Mouse (Mus musculus): ENCODE data around the gene Trmt11.
"Not testable (repeated sequence)": the region's sequence is repeated elsewhere in the genome, so short reads cannot be mapped to it uniquely, and the experiment has no call there.

Gene Trmt11

GRCm38 (mm10) chr10:30600542-30600966 is at the start of gene Trmt11:
Trmt11 (minus strand) TSS chr10:30600749.
- peak; percentile 84 to 88 for DNase-seq (ENCODE audit: low spot score in 2 of 2)

DNA sequence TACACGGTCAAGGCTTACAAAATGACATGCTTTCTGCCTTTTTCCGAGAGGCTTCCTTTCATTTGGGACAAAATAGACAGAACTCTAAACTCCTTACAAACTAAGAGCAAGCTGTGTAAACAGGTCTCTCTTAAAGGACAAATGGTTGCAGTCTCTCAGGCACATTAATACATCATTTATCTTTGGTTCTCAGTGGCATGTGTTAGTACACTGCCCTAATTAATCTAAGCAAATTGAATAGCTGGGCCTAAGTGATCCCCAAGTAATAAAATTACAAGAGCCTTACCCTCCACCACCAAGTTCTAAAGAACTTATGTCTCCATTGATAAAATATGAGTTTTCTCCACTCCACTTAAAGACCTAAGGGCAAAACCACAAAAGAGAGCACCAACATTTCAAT is 47.1 kb upstream of the Trmt11 start:
- no peak for DNase-seq (ENCODE audit: low spot score in 2 of 2)

- no peak for DNase-seq (ENCODE audit: low spot score in 2 of 2)
Observed at GRCm38 (mm10) chr10:30638216-30638615, 37.7 kb upstream of the Trmt11 start.

DNA sequence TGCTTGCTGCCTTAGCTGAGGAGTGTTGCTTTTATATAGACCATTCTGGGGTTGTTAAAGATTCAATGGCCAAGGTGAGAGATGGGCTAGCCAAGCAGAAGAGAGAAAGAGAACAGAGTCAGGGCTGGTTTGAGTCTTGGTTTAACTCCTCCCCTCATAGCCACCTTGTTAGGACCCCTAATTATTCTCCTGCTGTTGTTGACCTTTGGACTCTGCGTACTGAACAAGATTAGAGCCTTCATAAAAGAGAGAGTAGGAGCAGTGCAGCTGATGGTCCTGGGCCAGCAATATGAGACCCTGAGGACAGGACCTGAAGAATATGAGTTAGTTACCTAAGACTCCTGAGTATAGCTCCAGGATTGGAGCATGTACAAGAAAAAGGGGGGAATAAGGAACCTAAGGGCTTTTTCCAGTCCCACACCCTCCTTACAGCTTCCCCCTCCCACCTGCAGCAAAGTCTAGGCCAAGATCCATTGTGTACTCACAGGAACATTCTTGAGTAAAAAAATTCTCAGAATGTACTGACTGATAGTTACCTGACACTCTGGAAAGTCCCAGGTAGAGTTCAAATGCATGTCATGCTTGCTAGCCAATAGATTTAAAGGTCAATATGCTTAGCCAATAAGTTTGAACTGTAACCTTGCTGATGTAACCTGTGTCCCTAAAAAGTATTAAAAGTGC is 36.1 kb upstream of the Trmt11 start:
- DNase-seq (ENCODE audit: low spot score in 2 of 2) = not testable (repeated sequence)

DNA sequence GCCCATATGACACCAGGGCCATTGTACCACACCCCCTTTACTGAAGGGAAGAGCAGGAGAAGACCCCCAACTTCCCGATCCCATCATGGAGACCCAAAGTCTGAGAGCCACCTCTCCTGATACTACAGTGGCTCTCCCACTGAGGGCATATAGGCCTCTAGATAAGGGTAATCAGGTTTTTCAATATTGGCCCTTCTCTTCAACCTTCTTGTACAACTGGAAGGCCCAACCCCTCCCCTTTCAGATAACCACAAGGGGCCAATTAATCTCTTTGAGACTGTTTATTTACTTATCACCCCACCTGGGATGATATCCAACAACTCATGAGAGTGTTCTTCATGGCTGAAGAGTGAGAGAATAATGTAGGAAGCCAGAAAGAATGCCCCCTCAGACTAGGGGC is 32.2 kb upstream of the Trmt11 start:
- no peak for DNase-seq (ENCODE audit: low spot score in 2 of 2)

- no peak for DNase-seq (ENCODE audit: low spot score in 2 of 2)
Observed at GRCm38 (mm10) chr10:30629977-30630376, 29.4 kb upstream of the Trmt11 start.

GRCm38 (mm10) chr10:30629513-30629912 is 29.0 kb upstream of the Trmt11 start, which contains the start of gene Hint3:
Hint3 (minus strand) TSS chr10:30629632.
- DNase-seq (ENCODE audit: low spot score in 2 of 2) = no peak

GRCm38 (mm10) chr10:30628444-30628843 is 27.9 kb upstream of the Trmt11 start:
- not testable (repeated sequence) for DNase-seq (ENCODE audit: low spot score in 2 of 2)

GRCm38 (mm10) chr10:30627548-30627947 is 27.0 kb upstream of the Trmt11 start:
- no peak for DNase-seq (ENCODE audit: low spot score in 2 of 2)

GRCm38 (mm10) chr10:30624161-30625019 is 23.8 kb upstream of the Trmt11 start:
- no peak for DNase-seq (ENCODE audit: low spot score in 2 of 2)

DNA sequence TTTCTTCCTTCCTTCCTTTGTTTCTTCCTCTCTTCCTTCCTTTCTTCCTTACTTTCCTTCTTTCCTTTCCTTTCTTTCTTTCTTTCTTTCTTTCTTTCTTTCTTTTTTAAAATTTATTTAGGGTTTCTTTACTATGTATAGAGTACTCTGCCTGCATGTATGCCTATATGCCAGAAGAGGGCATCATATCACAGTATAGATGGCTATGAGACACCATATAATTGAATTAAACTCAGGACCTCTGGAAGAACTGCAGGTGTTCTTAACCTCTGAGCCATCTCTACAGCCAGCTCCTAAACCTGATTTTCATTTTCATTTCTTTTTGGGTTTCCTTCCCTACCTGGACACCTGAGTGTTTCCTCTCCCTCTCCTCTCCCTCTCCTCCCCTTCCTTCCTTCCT is 22.4 kb upstream of the Trmt11 start:
- no peak for DNase-seq (ENCODE audit: low spot score in 2 of 2)

- DNase-seq (ENCODE audit: low spot score in 2 of 2) = no peak
Observed at GRCm38 (mm10) chr10:30618918-30619210, 18.3 kb upstream of the Trmt11 start.

GRCm38 (mm10) chr10:30618091-30618917 is 17.8 kb upstream of the Trmt11 start:
- DNase-seq (ENCODE audit: low spot score in 2 of 2) = peak; percentile 99

DNA sequence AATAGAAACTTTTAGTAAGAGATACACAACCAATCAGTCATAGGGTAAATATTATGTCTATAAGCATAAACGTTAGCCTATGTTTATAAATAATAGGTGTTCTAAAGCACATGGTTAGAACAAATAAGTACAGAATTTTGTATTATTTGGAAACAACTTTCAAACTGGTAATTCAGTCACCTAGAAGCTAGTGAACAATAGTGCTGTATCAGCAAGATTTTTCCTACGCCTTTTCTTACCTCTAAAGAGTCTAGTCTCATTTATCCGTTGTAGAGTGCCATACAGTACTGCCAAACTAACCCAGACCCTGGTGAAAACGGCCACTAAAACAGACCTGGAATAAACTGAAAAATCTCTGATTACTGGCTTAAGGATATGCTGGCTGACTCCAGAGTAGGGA is 12.5 kb upstream of the Trmt11 start:
- no peak for DNase-seq (ENCODE audit: low spot score in 2 of 2)

GRCm38 (mm10) chr10:30609614-30610013 is 9.1 kb upstream of the Trmt11 start:
- DNase-seq (ENCODE audit: low spot score in 2 of 2) = no peak

DNA sequence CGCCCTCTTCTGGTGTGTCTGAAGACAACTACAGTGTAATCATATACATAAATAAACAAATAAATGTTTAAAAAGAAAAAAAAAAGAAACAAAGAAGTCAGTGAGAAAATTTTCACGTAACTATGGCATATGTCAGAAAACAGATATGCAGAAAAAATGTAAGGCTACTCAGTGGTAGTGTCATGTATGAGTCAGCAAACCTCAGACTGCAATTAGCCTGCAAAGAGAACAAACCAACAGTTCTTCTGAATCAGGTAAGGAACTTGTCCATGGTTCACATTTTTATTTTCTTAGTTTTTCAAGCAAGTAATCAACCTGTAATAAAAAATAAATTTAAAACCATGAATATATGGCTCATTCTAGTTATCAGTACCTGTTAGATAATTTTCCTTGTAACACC is 7.6 kb upstream of the Trmt11 start:
- DNase-seq (ENCODE audit: low spot score in 2 of 2) = no peak

- no peak for DNase-seq (ENCODE audit: low spot score in 2 of 2)
Observed at GRCm38 (mm10) chr10:30600094-30600534, 435 bp downstream of the Trmt11 start.

GRCm38 (mm10) chr10:30587037-30587436 is 13.5 kb downstream of the Trmt11 start:
- no peak for DNase-seq (ENCODE audit: low spot score in 2 of 2)

DNA sequence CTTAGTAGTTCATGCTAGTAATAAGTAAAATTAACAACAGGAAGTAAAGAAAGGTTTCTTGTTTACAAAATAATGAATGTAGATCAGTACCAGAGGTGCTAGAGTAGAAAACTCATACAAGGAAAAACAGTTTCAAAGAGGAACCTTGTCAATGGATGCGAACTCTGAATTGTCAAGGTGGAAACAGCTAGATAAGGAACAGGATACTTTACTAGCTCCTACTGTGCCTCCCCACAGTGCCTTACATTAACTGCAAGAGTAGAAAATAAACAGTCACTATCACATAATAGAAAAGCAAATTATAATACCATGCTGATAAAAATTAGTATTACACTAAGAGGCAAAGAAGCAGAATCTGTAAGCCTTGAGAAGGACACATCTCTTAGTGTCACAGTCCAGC is 14.9 kb downstream of the Trmt11 start:
- no peak for DNase-seq (ENCODE audit: low spot score in 2 of 2)

GRCm38 (mm10) chr10:30577670-30578280 is 22.8 kb downstream of the Trmt11 start:
- no peak for DNase-seq (ENCODE audit: low spot score in 2 of 2)

- DNase-seq (ENCODE audit: low spot score in 2 of 2) = no peak
Observed at GRCm38 (mm10) chr10:30566364-30566763, 34.2 kb downstream of the Trmt11 start.

GRCm38 (mm10) chr10:30564651-30565050 is 35.9 kb downstream of the Trmt11 start:
- DNase-seq (ENCODE audit: low spot score in 2 of 2) = no peak
